Mouse (Mus musculus): ENCODE results near the gene Glrx.

Gene Glrx

GRCm38 (mm10) chr13:75891868-75892267 is 52.2 kb downstream of the Glrx start:
- no peak for DNase-seq (ENCODE audit: low spot score)

DNA sequence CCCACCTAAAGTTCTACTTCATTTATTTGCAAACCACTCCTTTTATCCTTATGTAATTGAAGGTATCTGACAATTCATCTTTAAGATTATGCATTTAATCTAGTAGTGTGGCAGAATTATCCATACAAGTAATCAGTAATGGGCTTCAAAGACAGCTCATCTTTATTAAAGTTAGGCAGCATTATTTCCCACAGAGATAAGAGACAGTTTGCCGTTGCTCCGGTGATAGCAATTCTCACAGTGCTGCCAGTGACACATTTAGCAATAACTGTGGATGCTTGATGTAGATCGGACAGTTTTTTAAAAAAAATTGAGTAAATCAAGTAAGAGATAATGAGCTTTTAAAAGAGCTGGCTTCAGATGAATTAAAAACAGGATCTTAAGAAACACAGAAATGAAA is 52.6 kb downstream of the Glrx start:
- no peak for DNase-seq (ENCODE audit: low spot score)

GRCm38 (mm10) chr13:75892876-75893275 is 53.2 kb downstream of the Glrx start:
- DNase-seq (ENCODE audit: low spot score): no peak

Measured in yolk sac, embryonic 10.5 days (tissue).